Mouse (Mus musculus) embryonic facial prominence, embryonic 12.5 days (tissue): ENCODE data around the gene Katnbl1. TPM values are rescaled to one million over a fixed set of nuclear protein-coding genes. Genes with fewer than 3 reads are reported as not detected.
A peak's percentile ranks its signal among the peaks of the same experiment; 100 is the strongest.
"Not testable (repeated sequence)": the region's sequence is repeated elsewhere in the genome, so short reads cannot be mapped to it uniquely, and the experiment has no call there.

ENCODE experiments used
- ATAC-seq: fragments of 200-750 bp; cut with Nextera tagmentation; 2 replicates; pipeline ENCODE4 v1.8.0; 2017; ENCODE audit not compliant: insufficient number of reproducible peaks, insufficient read depth, low FRiP score, low TSS enrichment
- H3K27ac ChIP-seq: fragments of 300-500 bp; sonication (generic); 2 replicates; pipeline ENCODE4 v1.5.1; 2016; ENCODE audit warnings: mild to moderate bottlenecking
- H3K27me3 ChIP-seq: fragments of 300-500 bp; sonication (generic); 2 replicates; pipeline ENCODE4 v1.6.1; 2016; ENCODE audit warnings: mild to moderate bottlenecking, moderate library complexity
- H3K36me3 ChIP-seq: fragments of 300-500 bp; sonication (generic); 2 replicates; pipeline ENCODE4 v1.6.1; 2016; ENCODE audit warnings: mild to moderate bottlenecking
- H3K4me1 ChIP-seq: fragments of 300-500 bp; sonication (generic); 2 replicates; pipeline ENCODE4 v1.6.1; 2016
- H3K4me2 ChIP-seq: fragments of 300-500 bp; sonication (generic); replicated peaks from 2 replicates; pipeline ENCODE4 v1.6.1; 2016; ENCODE audit warnings: mild to moderate bottlenecking, moderate library complexity
- H3K4me3 ChIP-seq: fragments of 300-500 bp; sonication (generic); 2 replicates; pipeline ENCODE4 v1.5.1; 2016; ENCODE audit warnings: mild to moderate bottlenecking
- H3K9ac ChIP-seq: fragments of 300-500 bp; sonication (generic); 2 replicates; pipeline ENCODE4 v1.6.1; 2016; ENCODE audit warnings: mild to moderate bottlenecking, moderate library complexity
- H3K9me3 ChIP-seq: fragments of 300-500 bp; sonication (generic); 2 replicates; pipeline ENCODE4 v1.6.1; 2016; ENCODE audit warnings: mild to moderate bottlenecking, moderate library complexity
- WGBS: fragments of 180-500 bp; shearing (Covaris S2); methylation state at CpG from one replicate; pipeline ENCODE4 v1.1.7; 2016; 5-methylcytosine and 5-hydroxymethylcytosine counted together
- polyA plus RNA-seq: library from polyadenylated mRNA; unstranded; fragments of >200 nt; fragmentation: Nextera tagmentation; extraction: Ambion mirVana; gene quantifications from 2 replicates; pipeline ENCODE4 v1.2.1, GENCODE M21; 2016

Gene Katnbl1
- polyA plus RNA-seq, 1 experiment from 2014 or later: 50.3 TPM

GRCm38 (mm10) chr2:112448510-112449059 is 69.6 kb downstream of the Katnbl1 start:
- Histone ChIP-seq H3K36me3 (no peaks in the 10 kb centered on the region), H3K4me2 (no peak overlapping the region), H3K4me3 (no peak overlapping the region), H3K9ac (no peak overlapping the region), H3K9me3 (no peaks in the 10 kb centered on the region), H3K27ac (no peak overlapping the region), H3K27me3 (no peaks in the 10 kb centered on the region), H3K4me1 (no peaks in the 10 kb centered on the region)
- no peak for ATAC-seq

DNA sequence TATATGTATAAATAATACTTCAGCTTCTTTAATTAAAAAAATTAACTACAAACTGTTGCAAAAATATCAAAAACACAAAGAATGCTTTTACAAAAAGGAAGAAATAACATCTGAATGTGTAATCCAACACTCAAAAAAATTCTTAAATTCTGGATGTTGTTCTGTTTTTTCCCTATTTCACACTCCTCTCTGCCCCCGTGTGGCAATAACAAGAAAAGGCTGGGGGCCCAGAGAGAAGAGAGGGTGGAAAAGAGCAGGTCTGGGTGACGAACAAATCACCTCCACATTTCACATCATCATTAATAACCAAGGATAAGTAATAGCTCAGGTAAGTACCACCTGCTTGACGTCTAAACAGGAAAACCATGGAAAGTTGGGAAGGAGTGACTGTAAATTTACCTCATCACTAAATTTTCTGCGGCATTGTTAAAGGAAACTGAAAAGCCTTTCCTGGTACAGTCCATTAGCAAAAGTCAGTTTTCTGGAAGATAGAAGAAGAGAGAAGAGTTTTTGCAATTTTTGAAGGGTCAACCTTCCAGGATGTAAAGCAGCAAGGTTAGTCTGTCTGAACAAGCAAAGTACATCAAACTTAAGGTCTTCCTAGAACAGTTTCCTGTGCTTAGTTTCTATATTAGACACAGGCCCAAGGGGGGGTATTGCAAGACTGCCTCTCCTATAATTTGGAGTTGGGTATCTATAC is 70.7 kb downstream of the Katnbl1 start:
- Histone ChIP-seq H3K4me2 (no peak overlapping the region), H3K36me3 (no peaks in the 10 kb centered on the region), H3K9me3 (no peaks in the 10 kb centered on the region), H3K4me3 (no peak overlapping the region), H3K27ac (no peak overlapping the region), H3K27me3 (no peaks in the 10 kb centered on the region), H3K9ac (no peak overlapping the region), H3K4me1 (no peaks in the 10 kb centered on the region)
- no peak for ATAC-seq
- 35% methylated on average over 4 of the region's 4 CpGs for WGBS

- H3K4me3 ChIP-seq, H3K9ac ChIP-seq, H3K27ac ChIP-seq, H3K27me3 ChIP-seq, H3K4me2 ChIP-seq, H3K4me1 ChIP-seq, H3K9me3 ChIP-seq, ATAC-seq, H3K36me3 ChIP-seq: not testable (repeated sequence)
Measured at GRCm38 (mm10) chr2:112452513-112452912, 73.5 kb downstream of the Katnbl1 start.

GRCm38 (mm10) chr2:112454125-112454861 is 75.3 kb downstream of the Katnbl1 start:
- 32% methylated on average over 17 of the region's 17 CpGs for WGBS
- Histone ChIP-seq H3K9ac (peak overlapping the region; percentile 86), H3K4me3 (peak overlapping the region; percentile 72), H3K9me3 (no peaks in the 10 kb centered on the region), H3K4me2 (peak overlapping the region; percentile 85), H3K36me3 (no peaks in the 10 kb centered on the region), H3K27ac (peak overlapping the region; percentile 67; the same call in 1 of the 2 replicates), H3K4me1 (peaks cover 8% of the 10 kb centered on the region; the same call in 1 of the 2 replicates), H3K27me3 (no peaks in the 10 kb centered on the region)
- ATAC-seq: peak; percentile 32; the same call in 1 of the 2 replicates

GRCm38 (mm10) chr2:112454862-112455564 is 76.0 kb downstream of the Katnbl1 start, which contains the start of gene Emc7:
Gene Emc7, plus strand, starts transcription at chr2:112454997.
- H3K27me3 ChIP-seq: no peaks in the 10 kb centered on the region
- WGBS: under 1% methylated on average over 49 of the region's 49 CpGs
- H3K4me2 ChIP-seq: peak within 1 kb of the TSS; percentile 85
- peaks cover 8% of the 10 kb centered on the region; the same call in 1 of the 2 replicates for H3K4me1 ChIP-seq
- H3K36me3 ChIP-seq: peaks cover 2% of the 10 kb centered on the region
- peak; percentile 92 for ATAC-seq
- no peaks in the 10 kb centered on the region for H3K9me3 ChIP-seq
- H3K9ac ChIP-seq: peak within 1 kb of the TSS; percentile 86
- H3K27ac ChIP-seq: peak within 1 kb of the TSS; percentile 67; the same call in 1 of the 2 replicates
- peak within 1 kb of the TSS; percentile 72 for H3K4me3 ChIP-seq

DNA sequence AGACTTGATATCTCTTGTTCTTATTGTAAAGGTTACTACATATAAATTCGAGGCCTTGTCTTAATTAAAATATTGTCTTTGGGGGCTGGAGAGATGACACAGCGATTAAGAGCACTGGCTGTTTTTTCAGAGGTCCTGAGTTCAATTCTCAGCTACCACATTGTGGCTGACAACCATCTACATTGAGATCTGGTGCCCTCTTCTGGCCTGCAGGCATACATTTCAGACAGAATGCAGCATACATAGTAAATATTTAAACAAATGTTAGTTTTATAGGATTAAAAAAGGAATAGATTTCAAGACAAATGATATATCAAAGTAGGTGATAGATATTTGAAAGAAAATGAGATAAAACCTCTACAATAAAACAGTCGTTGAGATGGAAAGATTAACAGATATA is 81.5 kb downstream of the Katnbl1 start:
- H3K9ac ChIP-seq: no peak overlapping the region
- 94% methylated on average over 3 of the region's 3 CpGs for WGBS
- H3K36me3 ChIP-seq: peaks cover 28% of the 10 kb centered on the region
- no peak overlapping the region for H3K4me3 ChIP-seq
- peaks cover 7% of the 10 kb centered on the region; the same call in 1 of the 2 replicates for H3K4me1 ChIP-seq
- no peak for ATAC-seq
- no peak overlapping the region for H3K4me2 ChIP-seq
- H3K27ac ChIP-seq: no peak overlapping the region
- H3K9me3 ChIP-seq: no peaks in the 10 kb centered on the region
- H3K27me3 ChIP-seq: no peaks in the 10 kb centered on the region

Other genes starting within 250 kb of the Katnbl1 start
- not detected in 2 replicates for gene Olfr1316, start 244.2 kb upstream of the Katnbl1 start, polyA plus RNA-seq
- gene Olfr1317, start 238.9 kb upstream of the Katnbl1 start, polyA plus RNA-seq: not detected in 2 replicates
- gene Olfr1318, start 225.0 kb upstream of the Katnbl1 start, polyA plus RNA-seq: not detected in 2 replicates
- gene Lpcat4, start 139.7 kb upstream of the Katnbl1 start, polyA plus RNA-seq: 15.1 and 17.7 TPM in 2 replicates
- not detected in 2 replicates for gene Nutm1, start 119.9 kb upstream of the Katnbl1 start, polyA plus RNA-seq
- gene Nop10, start 117.3 kb upstream of the Katnbl1 start, polyA plus RNA-seq: 169 and 180 TPM in 2 replicates
- gene Slc12a6, start 113.4 kb upstream of the Katnbl1 start, polyA plus RNA-seq: 12.9 and 14.3 TPM in 2 replicates
- gene Gm21985, start 112.9 kb upstream of the Katnbl1 start, polyA plus RNA-seq: not detected in 2 replicates
- 101 and 109 TPM in 2 replicates for gene Emc4, start 11.2 kb upstream of the Katnbl1 start, polyA plus RNA-seq
- 12.5 and 12.8 TPM in 2 replicates for gene Emc7, start 75.8 kb downstream of the Katnbl1 start, polyA plus RNA-seq
- gene Chrm5, start 101.6 kb downstream of the Katnbl1 start, polyA plus RNA-seq: not detected in 2 replicates
- 8.7 and 9.0 TPM in 2 replicates for gene Aven, start 113.8 kb downstream of the Katnbl1 start, polyA plus RNA-seq